Mouse (Mus musculus) liver, embryonic 12.5 days (tissue): ENCODE results near the gene Stra6. TPM values are rescaled to one million over a fixed set of nuclear protein-coding genes. Genes with fewer than 3 reads are reported as not detected.

Source experiments
- ATAC-seq: fragments of 200-750 bp; cut with Nextera tagmentation; 2 replicates; pipeline ENCODE4 v1.8.0; 2017; ENCODE audit warnings: moderate number of reproducible peaks, mild to moderate bottlenecking, moderate library complexity
- H3K27ac ChIP-seq: fragments of 300-500 bp; sonication (generic); 2 replicates; pipeline ENCODE4 v1.5.1; 2016; ENCODE audit warnings: mild to moderate bottlenecking
- H3K27me3 ChIP-seq: fragments of 300-500 bp; sonication (generic); replicated peaks from 2 replicates; pipeline ENCODE4 v1.6.1; 2016; ENCODE audit warnings: mild to moderate bottlenecking, moderate library complexity
- H3K36me3 ChIP-seq: fragments of 300-500 bp; sonication (generic); 2 replicates; pipeline ENCODE4 v1.6.1; 2016; ENCODE audit warnings: mild to moderate bottlenecking, moderate library complexity
- H3K4me1 ChIP-seq: fragments of 300-500 bp; sonication (generic); 2 replicates; pipeline ENCODE4 v1.6.1; 2016
- H3K4me2 ChIP-seq: fragments of 300-500 bp; sonication (generic); 2 replicates; pipeline ENCODE4 v1.6.1; 2016; ENCODE audit warnings: mild to moderate bottlenecking, moderate library complexity
- H3K4me3 ChIP-seq: fragments of 300-500 bp; sonication (generic); 2 replicates; pipeline ENCODE4 v1.5.1; 2016; ENCODE audit warnings: mild to moderate bottlenecking, moderate library complexity
- H3K9ac ChIP-seq: fragments of 300-500 bp; sonication (generic); 2 replicates; pipeline ENCODE4 v1.6.1; 2016; ENCODE audit warnings: mild to moderate bottlenecking, moderate library complexity
- H3K9me3 ChIP-seq: fragments of 300-500 bp; sonication (generic); replicated peaks from 2 replicates; pipeline ENCODE4 v1.6.1; 2016; ENCODE audit warnings: mild to moderate bottlenecking, moderate library complexity
- WGBS: fragments of 180-500 bp; shearing (Covaris S2); methylation state at CpG from one replicate; pipeline ENCODE4 v1.1.7; 2016; ENCODE audit not compliant: insufficient replicate concordance; 5-methylcytosine and 5-hydroxymethylcytosine counted together
- polyA plus RNA-seq: library from polyadenylated mRNA; unstranded; fragments of >200 nt; fragmentation: Nextera tagmentation; extraction: Ambion mirVana; gene quantifications from 2 replicates; pipeline ENCODE4 v1.2.1, GENCODE M21; 2016

The Stra6 gene
- polyA plus RNA-seq, 1 experiment from 2014 or later: 0.60 TPM

GRCm38 (mm10) chr9:58086203-58086602 lies 22.6 kb downstream of the Stra6 start:
- Histone ChIP-seq H3K4me2 (no peak overlapping the region), H3K4me3 (no peak overlapping the region), H3K27me3 (peaks cover 44% of the 10 kb centered on the region), H3K9ac (no peak overlapping the region), H3K4me1 (peaks cover 8% of the 10 kb centered on the region; the same call in 1 of the 2 replicates), H3K36me3 (no peaks in the 10 kb centered on the region), H3K27ac (no peak overlapping the region), H3K9me3 (no peaks in the 10 kb centered on the region)
- WGBS: 36% methylated on average over 9 of the region's 9 CpGs
- ATAC-seq: no peak

DNA sequence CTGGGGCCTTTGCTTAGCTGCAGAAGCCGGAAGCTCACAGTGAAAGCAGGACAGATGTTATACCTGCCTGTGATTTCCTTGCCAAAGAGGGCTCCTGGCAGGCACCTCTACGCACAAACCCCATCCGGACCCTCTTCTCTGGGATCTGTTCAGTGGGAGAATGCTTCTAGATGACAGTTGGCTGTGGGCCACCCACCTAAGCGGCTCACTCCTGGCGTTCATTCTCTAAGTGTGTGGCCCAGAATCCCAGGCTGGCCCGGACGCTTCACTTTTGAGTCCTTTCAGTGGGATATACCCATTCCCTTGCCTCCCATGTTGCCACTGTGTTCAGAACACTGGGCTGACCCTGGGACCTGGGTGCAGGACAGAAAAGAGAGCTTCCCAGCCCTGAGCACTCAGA lies 23.3 kb downstream of the Stra6 start:
- Histone ChIP-seq H3K27ac (no peak overlapping the region), H3K27me3 (peaks cover 51% of the 10 kb centered on the region), H3K9ac (no peak overlapping the region), H3K9me3 (no peaks in the 10 kb centered on the region), H3K4me3 (no peak overlapping the region), H3K4me2 (no peak overlapping the region), H3K4me1 (peaks cover 8% of the 10 kb centered on the region; the same call in 1 of the 2 replicates), H3K36me3 (no peaks in the 10 kb centered on the region)
- no peak for ATAC-seq
- WGBS: 56% methylated on average over 7 of the region's 7 CpGs

DNA sequence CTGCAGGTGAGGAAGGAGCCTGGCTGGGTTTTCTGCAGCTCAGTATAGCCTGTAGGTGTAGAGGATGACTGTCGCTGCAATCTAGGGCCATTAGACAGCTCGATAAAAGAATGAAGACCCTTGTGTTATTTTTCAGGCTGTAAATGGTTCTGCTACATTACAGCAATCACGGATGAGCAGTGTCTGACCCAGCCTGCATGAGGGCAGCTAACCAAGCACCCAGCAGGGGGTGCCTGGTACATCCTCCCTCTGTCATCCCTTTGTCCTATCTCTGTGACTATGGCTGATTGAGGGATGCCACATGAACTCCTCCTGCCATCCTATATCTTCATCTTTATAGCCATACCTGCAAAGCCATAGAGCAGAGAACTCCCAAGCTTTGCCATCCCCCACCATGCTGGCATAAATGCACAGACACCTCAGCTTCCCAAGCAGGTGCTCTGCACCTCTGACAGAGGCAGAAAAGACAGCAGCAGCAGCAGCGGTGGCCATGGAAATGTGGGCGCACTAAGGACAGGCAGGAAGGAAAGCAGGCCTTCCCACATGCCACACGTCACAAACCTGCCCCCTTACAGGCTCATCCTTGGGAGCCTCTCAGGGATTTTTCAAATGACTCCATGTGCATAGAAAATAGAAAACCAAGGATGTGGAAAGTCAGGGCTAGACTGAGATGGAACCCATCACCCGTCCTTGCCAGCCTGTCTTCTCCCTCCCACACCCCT lies 23.9 kb downstream of the Stra6 start:
- ATAC-seq: no peak
- 43% methylated on average over 7 of the region's 7 CpGs for WGBS

DNA sequence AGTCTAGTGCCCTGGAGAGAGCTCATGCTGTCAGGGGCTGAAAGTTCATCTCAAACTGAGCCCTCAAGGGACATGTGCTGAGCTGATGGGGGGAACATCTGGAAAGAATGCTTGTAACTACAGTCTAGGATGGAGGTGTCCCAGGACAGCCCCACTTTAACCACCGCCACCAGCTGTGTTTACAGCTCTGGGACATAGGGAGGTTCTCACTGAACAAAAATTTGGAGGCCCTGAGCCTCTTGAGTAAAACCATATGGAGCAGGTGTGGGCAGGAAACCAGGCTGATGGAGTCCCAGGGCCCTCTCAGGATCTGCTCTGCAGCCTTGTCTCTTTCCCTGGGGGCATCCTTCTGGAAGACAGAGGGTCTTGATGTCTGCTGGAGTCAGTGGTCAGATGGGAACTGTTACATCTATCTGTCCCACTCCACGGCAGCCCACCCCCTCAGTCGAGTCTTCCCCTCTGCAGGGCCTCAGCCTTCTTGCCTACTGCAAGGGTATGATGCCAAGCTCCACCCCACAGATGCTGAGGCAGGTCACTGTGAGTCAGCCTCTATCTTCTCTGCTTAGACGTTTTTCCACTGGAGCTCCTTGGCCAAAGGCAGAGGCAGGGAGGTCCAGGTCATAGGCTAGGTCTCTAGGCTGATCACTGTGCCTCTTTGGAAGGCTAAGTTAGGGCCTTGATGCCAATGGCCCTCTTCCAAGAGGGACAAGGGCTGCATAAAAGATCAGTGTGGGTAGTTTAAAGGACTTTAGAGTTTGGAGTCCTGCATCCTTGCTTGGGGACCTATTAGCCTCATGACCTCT lies 28.2 kb downstream of the Stra6 start:
- Histone ChIP-seq H3K9ac (no peak overlapping the region), H3K4me2 (no peak overlapping the region), H3K9me3 (no peaks in the 10 kb centered on the region), H3K4me3 (no peak overlapping the region), H3K27me3 (peaks cover 28% of the 10 kb centered on the region), H3K27ac (no peak overlapping the region), H3K36me3 (no peaks in the 10 kb centered on the region), H3K4me1 (no peaks in the 10 kb centered on the region)
- WGBS: 36% methylated on average over 4 of the region's 4 CpGs
- no peak for ATAC-seq

More for the DNA sequence above, 23.9 kb downstream of the Stra6 start:
- H3K27ac ChIP-seq: no peak overlapping the region
- H3K9me3 ChIP-seq: no peaks in the 10 kb centered on the region
- H3K36me3 ChIP-seq: no peaks in the 10 kb centered on the region
- H3K4me2 ChIP-seq: no peak overlapping the region
- no peak overlapping the region for H3K4me3 ChIP-seq
- H3K9ac ChIP-seq: no peak overlapping the region
- peaks cover 8% of the 10 kb centered on the region; the same call in 1 of the 2 replicates for H3K4me1 ChIP-seq
- H3K27me3 ChIP-seq: peaks cover 53% of the 10 kb centered on the region

DNA sequence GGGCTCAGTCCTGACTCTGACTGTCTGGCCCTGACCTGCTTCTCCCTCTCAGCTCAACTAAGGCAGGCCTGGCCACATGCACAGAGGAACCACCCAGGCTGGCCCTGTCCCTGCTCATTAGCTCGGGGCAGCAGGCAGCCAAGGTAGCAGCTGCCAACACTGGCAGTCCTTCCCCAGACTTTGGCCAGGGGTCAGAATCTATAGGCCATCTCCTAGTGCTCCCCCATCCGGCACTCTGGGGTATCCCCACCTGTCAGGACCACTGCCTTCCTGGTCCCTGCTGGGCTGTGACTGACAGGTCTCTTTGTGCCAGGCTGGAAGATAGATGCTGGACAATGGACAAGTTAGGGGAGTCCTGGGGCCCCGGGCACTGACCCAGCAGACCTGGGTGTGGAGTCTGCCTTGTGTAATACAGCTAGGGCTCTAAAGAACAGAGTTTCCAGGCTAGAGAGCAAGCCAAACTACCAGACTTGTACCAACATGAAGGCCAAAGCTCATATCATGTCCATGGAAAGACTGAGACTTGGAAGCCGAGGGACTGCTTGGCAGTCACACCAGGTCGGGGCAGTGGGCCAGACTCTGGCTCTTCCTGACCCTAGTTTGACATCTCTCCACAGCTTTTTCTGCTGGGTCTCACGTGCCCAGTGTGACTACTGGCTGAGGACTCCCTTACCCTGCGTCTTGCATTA lies 29.1 kb downstream of the Stra6 start:
- H3K4me1 ChIP-seq: no peaks in the 10 kb centered on the region
- no peaks in the 10 kb centered on the region for H3K9me3 ChIP-seq
- ATAC-seq: no peak
- peaks cover 28% of the 10 kb centered on the region for H3K27me3 ChIP-seq
- 48% methylated on average over 7 of the region's 7 CpGs for WGBS
- H3K36me3 ChIP-seq: no peaks in the 10 kb centered on the region
- H3K4me3 ChIP-seq: no peak overlapping the region
- H3K27ac ChIP-seq: no peak overlapping the region
- H3K4me2 ChIP-seq: no peak overlapping the region
- no peak overlapping the region for H3K9ac ChIP-seq

GRCm38 (mm10) chr9:58093776-58094175 lies 30.2 kb downstream of the Stra6 start:
- no peak overlapping the region for H3K27ac ChIP-seq
- H3K4me1 ChIP-seq: no peaks in the 10 kb centered on the region
- ATAC-seq: no peak
- 48% methylated on average over 3 of the region's 3 CpGs for WGBS
- H3K4me3 ChIP-seq: no peak overlapping the region
- H3K27me3 ChIP-seq: peaks cover 35% of the 10 kb centered on the region
- H3K4me2 ChIP-seq: no peak overlapping the region
- no peaks in the 10 kb centered on the region for H3K36me3 ChIP-seq
- H3K9me3 ChIP-seq: no peaks in the 10 kb centered on the region
- H3K9ac ChIP-seq: no peak overlapping the region

DNA sequence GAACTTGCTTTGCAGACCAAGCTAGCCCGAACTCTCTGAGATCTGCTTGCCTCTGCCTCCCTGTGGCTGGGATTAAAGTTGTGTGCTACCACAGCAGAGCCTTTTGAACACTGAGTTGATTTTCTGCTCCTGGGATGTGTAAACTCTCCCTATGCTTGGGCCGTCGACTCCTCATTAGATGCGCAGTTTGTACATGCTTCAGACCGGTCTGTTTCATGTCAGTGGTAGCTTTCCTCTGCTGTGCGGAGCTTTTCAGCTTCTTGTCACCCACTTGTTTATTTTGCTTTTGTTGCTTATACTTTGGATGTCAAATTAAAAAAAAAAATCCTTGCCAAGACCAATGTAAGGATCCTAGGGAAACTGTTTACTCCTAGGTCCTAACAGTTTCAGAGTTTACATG lies 32.4 kb downstream of the Stra6 start:
- no peaks in the 10 kb centered on the region for H3K4me1 ChIP-seq
- WGBS: 62% methylated on average over 6 of the region's 6 CpGs
- peaks cover 32% of the 10 kb centered on the region for H3K27me3 ChIP-seq
- no peak overlapping the region for H3K27ac ChIP-seq
- ATAC-seq: no peak
- no peaks in the 10 kb centered on the region for H3K9me3 ChIP-seq
- no peak overlapping the region for H3K9ac ChIP-seq
- no peak overlapping the region for H3K4me2 ChIP-seq
- H3K36me3 ChIP-seq: no peaks in the 10 kb centered on the region
- no peak overlapping the region for H3K4me3 ChIP-seq

DNA sequence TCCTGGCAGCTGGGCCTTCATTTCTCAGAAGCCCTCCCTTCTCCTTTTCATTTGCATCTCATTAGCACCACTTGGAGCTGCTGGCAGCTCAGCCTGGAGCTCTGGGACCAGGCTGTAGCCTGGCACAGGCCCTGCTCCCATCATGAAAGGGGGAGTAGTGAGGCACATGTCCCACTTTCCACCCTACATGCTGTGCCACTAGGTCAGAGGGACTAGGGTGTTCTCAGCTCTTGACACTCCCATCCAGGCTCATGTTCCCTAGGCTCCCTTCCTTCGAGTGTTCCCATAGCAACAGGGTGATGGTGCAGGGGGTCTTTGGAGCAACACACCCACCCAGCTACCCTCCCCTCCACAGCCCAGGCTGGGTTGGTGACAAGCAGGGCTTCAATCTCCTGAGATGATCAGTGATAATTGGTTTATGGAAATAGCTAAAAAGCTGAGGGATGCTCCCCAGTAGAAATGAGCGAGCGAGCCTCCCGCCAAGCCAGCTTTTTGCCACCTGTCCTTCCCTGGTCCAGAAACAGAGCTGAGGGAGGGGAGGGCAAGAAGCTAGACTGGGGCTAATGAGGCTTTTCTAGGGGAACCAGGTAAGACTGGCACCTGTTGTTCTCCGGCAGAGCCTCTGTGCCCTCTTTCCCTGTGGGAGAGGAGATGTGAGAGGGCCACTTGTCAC lies 33.2 kb downstream of the Stra6 start:
- Histone ChIP-seq H3K4me1 (no peaks in the 10 kb centered on the region), H3K27me3 (peaks cover 29% of the 10 kb centered on the region), H3K36me3 (no peaks in the 10 kb centered on the region), H3K4me3 (no peak overlapping the region), H3K9ac (no peak overlapping the region), H3K27ac (no peak overlapping the region), H3K9me3 (no peaks in the 10 kb centered on the region), H3K4me2 (no peak overlapping the region)
- 46% methylated on average over 5 of the region's 5 CpGs for WGBS
- ATAC-seq: no peak

DNA sequence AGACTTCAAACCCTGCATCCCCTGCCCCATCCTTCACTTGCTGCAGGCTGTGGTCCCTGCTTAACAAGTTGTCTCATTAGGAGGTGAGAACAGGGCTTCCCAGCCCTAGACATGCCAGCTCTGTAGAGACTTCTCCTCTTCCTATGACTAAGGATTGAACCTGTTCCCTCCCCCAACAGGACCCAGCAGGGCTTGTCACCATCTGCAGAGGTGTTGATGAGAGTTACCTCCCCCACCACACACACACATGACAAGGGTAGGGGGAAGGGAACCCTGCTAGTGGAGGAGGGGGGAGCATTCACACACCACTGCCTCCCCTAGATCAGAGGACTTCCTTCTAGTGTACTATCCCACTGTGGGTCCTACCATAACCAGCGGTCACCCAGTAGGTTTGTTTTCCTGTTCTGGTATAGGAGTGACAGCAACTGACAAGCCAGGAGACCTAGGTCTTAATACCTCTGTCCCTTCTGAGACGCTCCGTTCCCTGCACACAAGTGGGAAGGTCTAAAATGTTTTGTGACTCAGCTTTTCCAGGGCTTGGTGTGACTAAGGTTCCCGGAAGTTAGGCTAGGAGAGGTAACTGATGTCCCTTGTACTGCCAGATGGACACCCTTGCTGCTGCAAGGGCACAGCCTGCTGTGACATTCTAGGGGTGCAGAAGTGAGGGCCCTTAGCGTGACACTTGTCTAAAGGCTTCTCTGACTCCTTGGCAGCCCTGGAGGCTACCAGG lies 36.4 kb downstream of the Stra6 start:
- Histone ChIP-seq H3K9me3 (no peaks in the 10 kb centered on the region), H3K27me3 (peaks cover 49% of the 10 kb centered on the region), H3K36me3 (no peaks in the 10 kb centered on the region), H3K27ac (no peak overlapping the region), H3K4me3 (no peak overlapping the region), H3K9ac (no peak overlapping the region), H3K4me2 (no peak overlapping the region), H3K4me1 (no peaks in the 10 kb centered on the region)
- WGBS: 34% methylated on average over 5 of the region's 5 CpGs
- ATAC-seq: no peak

DNA sequence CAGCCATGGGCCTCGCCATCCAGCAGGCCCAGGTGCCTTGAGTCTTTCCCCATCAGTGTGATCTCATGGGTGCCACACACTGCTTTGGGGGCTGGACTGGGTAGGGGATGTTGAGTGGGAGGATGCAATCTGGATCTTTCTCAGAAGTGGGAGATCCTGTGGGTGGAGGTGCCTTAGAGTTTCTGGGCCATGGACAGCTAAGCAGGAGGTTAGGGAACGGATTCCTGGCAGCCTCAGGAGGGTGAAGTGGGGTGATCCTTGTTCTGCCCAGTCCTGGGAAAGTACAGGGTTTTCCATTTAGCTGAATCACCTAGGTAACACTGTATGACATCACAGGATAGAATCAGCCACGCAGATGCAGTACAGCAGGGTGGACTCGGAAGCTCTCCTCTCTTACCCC lies 38.4 kb downstream of the Stra6 start:
- Histone ChIP-seq H3K27me3 (peaks cover 46% of the 10 kb centered on the region), H3K9me3 (no peaks in the 10 kb centered on the region), H3K27ac (no peak overlapping the region), H3K36me3 (no peaks in the 10 kb centered on the region), H3K9ac (no peak overlapping the region), H3K4me3 (no peak overlapping the region), H3K4me1 (no peaks in the 10 kb centered on the region), H3K4me2 (no peak overlapping the region)
- WGBS: 54% methylated on average over 4 of the region's 4 CpGs
- ATAC-seq: no peak

DNA sequence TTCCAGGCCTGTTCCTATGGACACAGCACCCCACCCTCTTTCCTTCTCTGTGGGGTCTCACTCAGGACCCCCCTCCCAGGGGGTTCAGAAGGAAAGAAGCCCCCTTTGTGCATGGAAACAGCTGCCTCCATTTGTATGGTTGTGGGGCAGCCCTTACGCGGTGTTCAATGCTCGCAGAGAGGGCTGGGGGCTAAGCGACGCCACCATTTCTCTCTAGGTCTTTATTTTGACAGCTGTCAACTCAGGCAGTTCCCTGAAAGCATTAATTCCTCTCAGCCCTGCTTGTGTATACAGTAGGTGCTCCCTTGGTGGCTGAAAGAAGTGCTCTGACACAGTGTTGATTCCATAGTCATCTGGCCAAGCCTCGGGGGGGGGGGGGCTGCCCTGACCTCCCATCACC lies 40.1 kb downstream of the Stra6 start:
- WGBS: 77% methylated on average over 6 of the region's 6 CpGs
- peaks cover 31% of the 10 kb centered on the region for H3K27me3 ChIP-seq
- no peak overlapping the region for H3K9ac ChIP-seq
- ATAC-seq: no peak
- H3K36me3 ChIP-seq: no peaks in the 10 kb centered on the region
- H3K4me1 ChIP-seq: no peaks in the 10 kb centered on the region
- H3K4me2 ChIP-seq: no peak overlapping the region
- H3K9me3 ChIP-seq: no peaks in the 10 kb centered on the region
- no peak overlapping the region for H3K4me3 ChIP-seq
- H3K27ac ChIP-seq: no peak overlapping the region
